Mouse (Mus musculus): ENCODE measurements around the gene Adgb. TPM values are rescaled to one million over a fixed set of nuclear protein-coding genes. Genes with fewer than 3 reads are reported as not detected.

Gene Adgb
- under 1 TPM; 0.33 to 0.47 TPM for total RNA-seq (2023)

GRCm38 (mm10) chr10:10471961-10472610, at the start of gene Adgb:
Adgb (minus strand) TSS chr10:10472326.

Other genes starting within 250 kb of the Adgb start
- 10 to 100 TPM; 83.6 to 95.6 TPM for gene Rab32, start 85.9 kb upstream of the Adgb start, total RNA-seq (2023)
- not detected for gene Gm10944, start 209.0 kb upstream of the Adgb start, total RNA-seq (2023)

Data from neutrophil, adult 59 days (primary cell).